Mouse (Mus musculus) ES-Bruce4 (cell line): ENCODE measurements around the gene Kdf1. TPM values are rescaled to one million over a fixed set of nuclear protein-coding genes. Genes with fewer than 3 reads are reported as not detected.

Experiments used
- H3K27ac ChIP-seq: 2 replicates; pipeline ENCODE4 v1.5.1; 2012; ENCODE audit warnings: low read length, inconsistent platforms; ENCODE audit not compliant: insufficient read depth
- H3K27me3 ChIP-seq: 2 replicates; pipeline ENCODE4 v1.6.1; 2012; ENCODE audit warnings: mild to moderate bottlenecking, low read length, inconsistent platforms; ENCODE audit not compliant: control insufficient read depth, poor library complexity, insufficient read depth, severe bottlenecking
- H3K36me3 ChIP-seq: 2 replicates; pipeline ENCODE4 v1.6.1; 2012; ENCODE audit warnings: inconsistent platforms, mild to moderate bottlenecking, low read length, moderate library complexity; ENCODE audit not compliant: control insufficient read depth, poor library complexity, insufficient read depth, severe bottlenecking
- H3K4me1 ChIP-seq: one replicate; pipeline ENCODE4 v1.8.1; 2011; ENCODE audit warnings: low read length; ENCODE audit not compliant: control insufficient read depth, insufficient read depth
- H3K4me3 ChIP-seq: 2 replicates; pipeline ENCODE4 v1.5.1; 2011; ENCODE audit warnings: low read depth, mild to moderate bottlenecking, low read length
- H3K9ac ChIP-seq: 2 replicates; pipeline ENCODE4 v1.6.1; 2012; ENCODE audit warnings: low read depth, mild to moderate bottlenecking, inconsistent platforms; ENCODE audit not compliant: poor library complexity, severe bottlenecking
- H3K9me3 ChIP-seq: replicated peaks from 2 replicates; pipeline ENCODE4 v1.6.1; 2012; ENCODE audit warnings: mild to moderate bottlenecking, low read length, inconsistent platforms; ENCODE audit not compliant: control insufficient read depth, poor library complexity, insufficient read depth, severe bottlenecking
- CTCF ChIP-seq: IDR thresholded peaks from one replicate; pipeline ENCODE4 v1.8.1; 2011; ENCODE audit warnings: low read depth, low read length
- EP300 ChIP-seq: IDR thresholded peaks from 2 replicates; pipeline ENCODE4 v1.6.1; 2011; ENCODE audit warnings: low read depth, low read length; ENCODE audit not compliant: insufficient read depth
- POLR2A ChIP-seq: IDR thresholded peaks from one replicate; pipeline ENCODE4 v1.8.1; 2011; ENCODE audit warnings: low read length; ENCODE audit not compliant: insufficient read depth
- polyA plus RNA-seq: library from polyadenylated mRNA; stranded (reverse); fragments of >200 nt; gene quantifications from 2 replicates; pipeline ENCODE4 v1.2.4, GENCODE M21; 2011; ENCODE audit warnings: low read depth; ENCODE audit not compliant: missing spikeins, insufficient read depth, insufficient read length

Gene Kdf1
- polyA plus RNA-seq, 1 experiment, result 10.2 TPM

GRCm38 (mm10) chr4:133480185-133480537 lies 38.6 kb upstream of the Kdf1 start:
- TF ChIP-seq EP300 (0 out of 2 replicates have a peak, but pooled peaks have one; percentile 2), POLR2A (no peak)
- H3K27ac ChIP-seq, result no peak overlapping the region

GRCm38 (mm10) chr4:133480754-133481153 lies 38.0 kb upstream of the Kdf1 start:
- Histone ChIP-seq H3K27ac (no peak overlapping the region), H3K4me3 (peak overlapping the region; percentile 66), H3K9me3 (no peaks in the 10 kb centered on the region), H3K4me1 (peaks cover 4% of the 10 kb centered on the region), H3K27me3 (no peaks in the 10 kb centered on the region), H3K36me3 (no peaks in the 10 kb centered on the region), H3K9ac (peak overlapping the region; percentile 43)
- TF ChIP-seq EP300 (no peak), CTCF (no peak), POLR2A (no peak)

More at GRCm38 (mm10) chr4:133480185-133480537, 38.6 kb upstream of the Kdf1 start:
- Histone ChIP-seq H3K36me3 (no peaks in the 10 kb centered on the region), H3K9me3 (no peaks in the 10 kb centered on the region), H3K4me1 (peaks cover 1% of the 10 kb centered on the region), H3K9ac (peak overlapping the region; percentile 43), H3K27me3 (no peaks in the 10 kb centered on the region), H3K4me3 (peak overlapping the region; percentile 66)

- Histone ChIP-seq H3K9me3 (no peaks in the 10 kb centered on the region), H3K4me1 (peaks cover 5% of the 10 kb centered on the region), H3K36me3 (no peaks in the 10 kb centered on the region), H3K9ac (no peak overlapping the region), H3K27me3 (no peaks in the 10 kb centered on the region), H3K4me3 (no peak overlapping the region), H3K27ac (no peak overlapping the region)
- TF ChIP-seq POLR2A, result no peak
- no peak for TF ChIP-seq EP300
- TF ChIP-seq CTCF, result no peak
Observed at GRCm38 (mm10) chr4:133481488-133481887, 37.3 kb upstream of the Kdf1 start.

- H3K9me3 ChIP-seq, result no peaks in the 10 kb centered on the region
- H3K4me1 ChIP-seq, result peaks cover 5% of the 10 kb centered on the region
- H3K36me3 ChIP-seq, result no peaks in the 10 kb centered on the region
- no peaks in the 10 kb centered on the region for H3K27me3 ChIP-seq
- H3K4me3 ChIP-seq, result no peak overlapping the region
- no peak overlapping the region for H3K27ac ChIP-seq
- no peak overlapping the region for H3K9ac ChIP-seq
- TF ChIP-seq POLR2A (no peak), EP300 (no peak), CTCF (no peak)
Observed at GRCm38 (mm10) chr4:133482479-133482878, 36.3 kb upstream of the Kdf1 start.

- Histone ChIP-seq H3K4me1 (peaks cover 11% of the 10 kb centered on the region), H3K4me3 (peak overlapping the region; percentile 45), H3K27me3 (no peaks in the 10 kb centered on the region), H3K27ac (peak overlapping the region; percentile 42), H3K9ac (no peak overlapping the region), H3K9me3 (no peaks in the 10 kb centered on the region), H3K36me3 (no peaks in the 10 kb centered on the region)
- TF ChIP-seq POLR2A (no peak), CTCF (peak; percentile 24), EP300 (peak; percentile 64; the same call in 1 of the 2 replicates)
Observed at GRCm38 (mm10) chr4:133484266-133485025, 34.3 kb upstream of the Kdf1 start.

- Histone ChIP-seq H3K27ac (no peak overlapping the region), H3K36me3 (no peaks in the 10 kb centered on the region), H3K4me3 (peak overlapping the region; percentile 20), H3K9ac (no peak overlapping the region), H3K4me1 (peaks cover 14% of the 10 kb centered on the region), H3K27me3 (no peaks in the 10 kb centered on the region), H3K9me3 (no peaks in the 10 kb centered on the region)
- TF ChIP-seq EP300 (no peak), CTCF (no peak), POLR2A (no peak)
Observed at GRCm38 (mm10) chr4:133485691-133486425, 32.9 kb upstream of the Kdf1 start.
